In genomic region chr19:31663437-31664158, GRCm38 (mm10) we compare ENCODE assay signal across 8 mouse cellular contexts.
A peak's percentile ranks its signal among the peaks of the same experiment; 100 is the strongest.
DNase-seq lines count a peak whose midpoint lies in the region; ATAC-seq and TF ChIP-seq lines count a peak whose summit lies in the region.

No protein-coding gene starts in this region.

- no peak overlapping the region for H3K27ac ChIP-seq in cerebellum, adult 2 months (ENCODE audit: insufficient read depth, low read length)
- H3K27ac ChIP-seq in hindbrain, embryonic 12.5 days, result peak overlapping the region; percentile 57; the same call in 1 of the 2 replicates
- no peak overlapping the region for H3K27ac ChIP-seq in limb, embryonic 13.5 days
- H3K27ac ChIP-seq in neural tube, embryonic 12.5 days, result no peak overlapping the region

- ATAC-seq in cerebellum, adult (ENCODE audit: insufficient number of reproducible peaks, low FRiP score, low TSS enrichment), result no peak
- peak; percentile 87 for ATAC-seq in hindbrain, embryonic 12.5 days (ENCODE audit: low FRiP score)
- peak; percentile 83 for ATAC-seq in limb, embryonic 13.5 days (ENCODE audit: low FRiP score, low read depth)
- ATAC-seq in neural tube, embryonic 12.5 days (ENCODE audit: low FRiP score, low read depth), result peak; percentile 93

- H3K4me2 ChIP-seq in hindbrain, embryonic 12.5 days (replicated peaks), result peak overlapping the region; percentile 85
- H3K4me2 ChIP-seq in limb, embryonic 13.5 days (replicated peaks), result peak overlapping the region; percentile 95
- H3K4me2 ChIP-seq in neural tube, embryonic 12.5 days (replicated peaks), result peak overlapping the region; percentile 93

- no peaks in the 10 kb centered on the region for H3K9me3 ChIP-seq in hindbrain, embryonic 12.5 days (replicated peaks)
- no peaks in the 10 kb centered on the region for H3K9me3 ChIP-seq in limb, embryonic 13.5 days
- H3K9me3 ChIP-seq in neural tube, embryonic 12.5 days, result no peaks in the 10 kb centered on the region

- no peak for DNase-seq in cerebellum, adult 2 months
- DNase-seq in thymus, postnatal 4 days, result peak; percentile 6
- no peak for DNase-seq in thymus, postnatal 25 days
- no peak for DNase-seq in urinary bladder, adult 2 months (ENCODE audit: low spot score)

- 3% methylated on average over 39 of the region's 39 CpGs for WGBS in cerebellum, adult 2 months
- 6% methylated on average over 39 of the region's 39 CpGs for WGBS in hindbrain, embryonic 12.5 days
- WGBS in limb, embryonic 13.5 days, result 6% methylated on average over 39 of the region's 39 CpGs
- 6% methylated on average over 39 of the region's 39 CpGs for WGBS in neural tube, embryonic 12.5 days

- no peak for TF ChIP-seq CTCF in cerebellum, adult 2 months (IDR thresholded peaks at IDR 0.05; ENCODE audit: borderline replicate concordance, insufficient read depth, low read depth, low read length)

- H3K36me3 ChIP-seq in hindbrain, embryonic 12.5 days, result no peaks in the 10 kb centered on the region
- H3K36me3 ChIP-seq in limb, embryonic 13.5 days, result no peaks in the 10 kb centered on the region
- H3K36me3 ChIP-seq in neural tube, embryonic 12.5 days, result no peaks in the 10 kb centered on the region

- H3K4me3 ChIP-seq in cerebellum, adult 2 months (replicated peaks; ENCODE audit: insufficient read depth, low read depth, low read length), result peak overlapping the region; percentile 47
- H3K4me3 ChIP-seq in hindbrain, embryonic 12.5 days, result peak overlapping the region; percentile 68
- H3K4me3 ChIP-seq in limb, embryonic 13.5 days, result peak overlapping the region; percentile 63
- H3K4me3 ChIP-seq in neural tube, embryonic 12.5 days, result peak overlapping the region; percentile 57

- H3K9ac ChIP-seq in hindbrain, embryonic 12.5 days, result peak overlapping the region; percentile 77
- H3K9ac ChIP-seq in limb, embryonic 13.5 days, result peak overlapping the region; percentile 72
- H3K9ac ChIP-seq in neural tube, embryonic 12.5 days, result peak overlapping the region; percentile 61

- H3K4me1 ChIP-seq in cerebellum, adult 2 months (ENCODE audit: control insufficient read depth, insufficient read depth, low read length), result no peaks in the 10 kb centered on the region
- H3K4me1 ChIP-seq in hindbrain, embryonic 12.5 days, result peaks cover 16% of the 10 kb centered on the region
- peaks cover 16% of the 10 kb centered on the region; the same call in 1 of the 2 replicates for H3K4me1 ChIP-seq in limb, embryonic 13.5 days
- H3K4me1 ChIP-seq in neural tube, embryonic 12.5 days, result peaks cover 11% of the 10 kb centered on the region

- no peak for TF ChIP-seq POLR2A in cerebellum, adult 2 months (IDR thresholded peaks at IDR 0.05; ENCODE audit: borderline replicate concordance, insufficient read depth, low read length)

- no peaks in the 10 kb centered on the region for H3K27me3 ChIP-seq in cerebellum, adult 2 months (ENCODE audit: control insufficient read depth, insufficient read depth, low read length)
- H3K27me3 ChIP-seq in hindbrain, embryonic 12.5 days, result no peaks in the 10 kb centered on the region; the same call in 1 of the 2 replicates
- H3K27me3 ChIP-seq in limb, embryonic 13.5 days, result peaks cover 34% of the 10 kb centered on the region
- H3K27me3 ChIP-seq in neural tube, embryonic 12.5 days (replicated peaks), result 0 out of 2 replicates have a peak, but pooled peaks cover 5% of the 10 kb centered on the region
